Mouse (Mus musculus) thymus, postnatal 36 days (tissue): ENCODE data around the gene Gm21983.
A peak's percentile ranks its signal among the peaks of the same experiment; 100 is the strongest.

Source experiments
- DNase-seq, 2 experiments: peaks; one replicate each; pipeline ENCODE4 v3.0.0; 2022; ENCODE audit warnings: mixed read lengths in 2 of 2

Gm21983 gene

GRCm38 (mm10) chr7:27180837-27181695 is at the start of gene Gm21983, which contains the start of gene Mia:
Gm21983 (minus strand) TSS chr7:27181086.
Mia (minus strand) TSS chr7:27181157.
- no peak for DNase-seq

- DNase-seq: no peak
These were observed 48.0 kb upstream of the Gm21983 start for GRCm38 (mm10) chr7:27228865-27229264.

GRCm38 (mm10) chr7:27228281-27228821 is 47.5 kb upstream of the Gm21983 start, which contains the start of gene Itpkc:
Itpkc (minus strand) TSS chr7:27228661.
- DNase-seq: peak; percentile 88 to 91

GRCm38 (mm10) chr7:27227676-27228075 is 46.8 kb upstream of the Gm21983 start:
- DNase-seq: no peak

GRCm38 (mm10) chr7:27227276-27227675 is 46.4 kb upstream of the Gm21983 start:
- DNase-seq: no peak

GRCm38 (mm10) chr7:27224877-27225575 is 44.1 kb upstream of the Gm21983 start:
- DNase-seq: no peak

GRCm38 (mm10) chr7:27222538-27222937 is 41.7 kb upstream of the Gm21983 start:
- DNase-seq: no peak

GRCm38 (mm10) chr7:27221939-27222338 is 41.1 kb upstream of the Gm21983 start:
- DNase-seq: no peak

GRCm38 (mm10) chr7:27219937-27220336 is 39.1 kb upstream of the Gm21983 start:
- DNase-seq: no peak

GRCm38 (mm10) chr7:27218586-27218985 is 37.7 kb upstream of the Gm21983 start:
- DNase-seq: no peak

- DNase-seq: no peak
These were observed 31.7 kb upstream of the Gm21983 start for GRCm38 (mm10) chr7:27212626-27213025.

GRCm38 (mm10) chr7:27203730-27204449 is 23.0 kb upstream of the Gm21983 start:
- DNase-seq: no peak

- no peak for DNase-seq
These were observed 17.9 kb upstream of the Gm21983 start for GRCm38 (mm10) chr7:27198779-27199178.

- no peak for DNase-seq
These were observed 17.5 kb upstream of the Gm21983 start for GRCm38 (mm10) chr7:27198355-27198754.

GRCm38 (mm10) chr7:27197634-27198033 is 16.7 kb upstream of the Gm21983 start:
- DNase-seq: no peak

GRCm38 (mm10) chr7:27197136-27197535 is 16.2 kb upstream of the Gm21983 start:
- DNase-seq: no peak

- DNase-seq: peak; percentile 89 to 97
These were observed 15.1 kb upstream of the Gm21983 start, which contains the start of the genes BC024978 and Snrpa for GRCm38 (mm10) chr7:27195681-27196611. BC024978 (plus strand) TSS chr7:27195781. Snrpa (minus strand) TSS chr7:27196271.

GRCm38 (mm10) chr7:27193731-27194130 is 12.8 kb upstream of the Gm21983 start:
- DNase-seq: no peak

- DNase-seq: no peak
These were observed 11.5 kb upstream of the Gm21983 start for GRCm38 (mm10) chr7:27192434-27192833.

- no peak for DNase-seq
These were observed 8.5 kb upstream of the Gm21983 start for GRCm38 (mm10) chr7:27189271-27189931.

- DNase-seq: no peak
These were observed 5.1 kb upstream of the Gm21983 start for GRCm38 (mm10) chr7:27185986-27186385.
